Mouse (Mus musculus): ENCODE measurements around the gene Shtn1. TPM values are rescaled to one million over a fixed set of nuclear protein-coding genes. Genes with fewer than 3 reads are reported as not detected.

The Shtn1 gene
- total RNA-seq, 4 experiments from 2014 or later: 2.1 to 3.4 (median 2.6) TPM

DNA sequence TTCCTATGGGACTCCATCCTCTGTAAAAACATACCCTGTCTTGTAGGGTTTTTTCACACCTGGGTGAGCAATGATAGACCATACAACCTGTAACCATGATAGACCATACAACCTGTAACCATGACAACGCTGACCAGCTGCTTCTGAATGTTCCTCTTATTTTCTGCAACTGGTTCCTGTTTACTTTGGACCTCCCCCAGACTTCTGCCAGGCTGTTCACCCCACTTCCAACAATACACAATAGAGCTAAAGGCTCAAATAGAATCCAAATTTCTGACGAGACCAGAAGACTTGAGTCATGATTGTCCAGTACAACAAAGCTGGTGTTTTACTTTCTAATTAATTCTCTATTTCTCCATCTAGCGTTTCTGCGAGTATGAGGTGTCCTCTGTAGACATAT lies 23.8 kb downstream of the Shtn1 start:
- DNase-seq (ENCODE audit: low spot score): no peak

DNA sequence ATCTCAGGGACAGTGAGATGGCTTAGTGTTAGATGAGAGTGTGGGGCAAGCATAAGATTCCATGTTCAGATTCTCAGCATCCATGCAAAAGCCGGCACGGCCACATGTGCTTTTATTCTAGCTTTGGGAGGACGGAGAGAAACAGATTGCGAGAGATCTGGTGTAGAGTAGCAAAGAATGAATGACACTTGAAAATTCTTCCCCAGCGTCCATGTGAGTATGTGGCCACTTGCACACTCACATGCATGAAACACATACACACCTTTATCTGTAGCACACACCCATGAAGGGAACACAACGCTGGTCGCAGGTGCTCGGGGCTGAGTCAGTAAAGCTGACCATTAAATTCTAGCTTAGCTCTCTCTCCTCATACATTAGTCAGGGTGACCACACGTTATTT lies 24.3 kb downstream of the Shtn1 start:
- DNase-seq (ENCODE audit: low spot score): no peak

DNA sequence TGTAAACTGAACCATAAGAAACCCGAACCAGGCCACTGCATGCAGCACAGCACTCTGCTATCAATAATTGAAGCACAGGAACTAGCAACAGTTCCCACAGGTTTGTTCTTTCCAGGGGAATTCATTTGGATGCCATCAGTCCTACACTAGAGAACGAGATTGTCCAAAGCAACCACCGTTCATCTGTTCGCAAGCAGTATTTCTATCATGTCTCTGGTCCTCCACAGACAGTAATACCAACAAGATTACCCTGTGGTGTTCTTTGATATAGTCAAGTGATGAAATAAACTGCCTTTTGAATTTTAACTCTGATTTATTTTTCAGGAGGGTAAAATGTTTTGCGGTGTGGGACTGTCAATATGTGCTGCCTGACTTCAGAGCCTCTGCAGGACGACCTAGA lies 27.0 kb downstream of the Shtn1 start:
- DNase-seq (ENCODE audit: low spot score): no peak

DNA sequence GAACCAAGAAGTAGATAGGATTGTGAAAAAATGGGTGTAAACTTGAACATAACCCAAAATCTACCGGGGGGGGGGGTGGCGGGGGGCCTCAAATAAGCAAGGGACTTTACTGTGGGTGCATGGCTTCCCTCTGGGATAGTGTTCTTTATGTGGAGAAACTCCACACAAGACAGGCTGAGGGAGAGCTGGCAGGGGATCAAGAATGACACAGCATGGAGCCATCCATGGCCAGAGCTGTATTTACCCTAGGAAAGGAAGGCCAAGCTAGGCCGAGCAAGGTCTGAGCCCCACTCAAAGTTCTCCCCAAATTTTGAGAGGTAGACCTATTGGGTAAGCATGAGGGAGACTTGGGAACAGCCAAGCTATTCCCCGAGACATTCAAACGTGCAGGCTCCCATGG lies 28.4 kb downstream of the Shtn1 start:
- DNase-seq (ENCODE audit: low spot score): no peak

DNA sequence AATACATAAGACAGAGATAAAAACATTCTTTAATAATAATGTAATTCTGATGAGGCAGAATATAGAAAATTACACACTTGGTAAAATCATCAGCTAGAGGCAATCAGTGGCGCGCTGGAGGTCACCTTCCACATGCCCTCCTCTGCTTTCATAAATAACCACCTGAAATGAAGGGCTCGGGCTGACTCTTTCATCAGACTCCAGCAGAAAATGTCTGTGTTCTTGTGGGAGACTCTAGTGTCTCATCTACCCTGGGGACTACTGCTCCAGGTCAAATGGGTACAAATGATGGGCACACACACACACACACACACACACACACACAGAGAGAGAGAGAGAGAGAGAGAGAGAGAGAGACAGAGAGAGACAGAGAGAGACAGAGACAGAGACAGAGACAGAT lies 34.8 kb downstream of the Shtn1 start:
- no peak for DNase-seq (ENCODE audit: low spot score)

DNA sequence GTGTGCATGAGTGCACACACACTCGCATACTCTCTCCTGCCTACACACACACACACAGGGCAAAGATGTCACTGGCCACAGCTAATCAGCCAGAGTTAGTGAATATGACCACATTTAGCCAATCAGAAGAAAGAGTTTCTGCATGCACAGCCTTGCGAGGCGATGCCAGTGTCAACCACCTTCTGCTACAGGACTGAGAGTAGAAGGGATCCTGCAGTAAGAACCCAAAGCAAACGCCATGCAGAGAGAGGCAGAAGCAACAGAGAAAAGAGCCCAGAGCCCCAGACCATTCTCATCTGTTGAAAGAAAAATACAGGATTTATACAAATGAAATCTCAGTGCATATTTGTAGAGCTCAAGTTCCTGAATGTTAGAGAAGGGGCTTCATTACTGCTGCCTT lies 37.1 kb downstream of the Shtn1 start:
- no peak for DNase-seq (ENCODE audit: low spot score)

DNA sequence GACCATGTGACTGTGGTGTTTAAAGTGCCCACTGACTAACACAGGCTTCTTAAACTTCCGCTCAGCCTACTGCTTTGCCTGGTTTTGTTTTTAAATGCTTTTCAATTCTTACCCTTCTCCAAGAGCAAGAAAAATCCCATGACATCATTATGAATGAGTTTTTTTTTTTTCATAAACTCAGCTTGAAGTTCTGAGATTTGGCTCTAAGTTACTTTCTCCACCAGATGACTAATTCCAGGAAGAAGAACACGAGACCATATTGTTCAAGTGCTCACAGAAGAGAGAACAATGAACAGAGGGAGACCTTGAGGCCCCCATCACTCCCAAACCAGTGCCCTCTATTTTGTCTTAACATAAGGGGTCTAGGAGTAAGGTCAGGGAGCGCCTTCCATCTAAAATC lies 39.1 kb downstream of the Shtn1 start:
- no peak for DNase-seq (ENCODE audit: low spot score)

DNA sequence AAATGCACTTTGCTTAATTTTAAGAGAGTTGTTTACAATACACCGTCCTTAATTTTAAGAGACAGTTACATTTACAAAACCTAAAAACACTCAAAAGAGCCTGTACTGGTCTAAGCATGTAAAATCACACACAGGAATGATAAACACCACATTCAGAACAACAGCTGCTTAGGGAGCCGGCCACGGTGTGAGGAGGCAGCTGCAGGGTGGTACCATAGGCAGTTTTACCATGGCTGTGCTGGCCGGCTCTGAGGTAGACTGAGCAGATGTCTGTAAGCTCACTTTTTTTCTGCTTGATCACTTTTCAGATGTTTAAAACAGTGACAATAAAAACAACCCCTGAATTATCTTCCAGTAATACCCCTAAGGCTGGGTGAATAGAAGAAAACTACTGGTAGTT lies 42.7 kb downstream of the Shtn1 start:
- no peak for DNase-seq (ENCODE audit: low spot score)

DNA sequence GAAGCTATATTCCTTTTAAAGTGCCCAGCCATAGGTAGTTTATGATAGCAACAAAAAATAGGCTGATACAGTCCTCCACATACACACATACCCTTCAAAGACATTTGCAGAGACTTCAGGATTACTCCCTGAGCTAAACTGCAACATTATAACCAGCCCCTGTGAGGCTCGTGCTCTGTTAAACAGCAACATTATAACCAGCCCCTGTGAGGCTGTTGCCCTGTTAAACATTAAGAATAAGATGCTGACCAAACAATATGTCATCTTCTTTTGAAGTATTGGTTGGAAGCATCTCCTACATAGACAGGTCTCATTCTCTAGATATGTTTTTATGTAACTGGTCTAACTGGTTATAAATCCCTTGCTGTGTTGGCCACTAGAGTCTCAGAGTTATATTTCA lies 45.7 kb downstream of the Shtn1 start:
- DNase-seq (ENCODE audit: low spot score): no peak

DNA sequence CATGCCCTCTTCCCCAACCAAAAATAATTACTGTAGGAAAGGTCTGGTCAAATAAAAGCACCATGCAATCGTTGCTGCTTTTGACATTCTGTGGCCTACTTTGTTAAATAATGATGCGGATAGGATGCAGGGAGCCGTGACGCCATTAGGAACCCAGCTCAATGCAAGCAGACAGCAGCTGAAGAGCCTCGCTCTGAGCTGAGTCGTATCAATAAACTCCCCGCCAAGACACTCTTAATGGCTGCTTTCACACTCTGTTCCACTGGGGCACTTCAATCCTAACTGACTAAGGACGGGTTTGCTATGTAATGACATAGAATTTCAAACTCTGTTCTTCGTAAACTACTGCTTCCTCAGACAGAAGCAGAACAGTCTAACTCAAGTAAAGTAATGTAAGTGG lies 46.9 kb downstream of the Shtn1 start:
- no peak for DNase-seq (ENCODE audit: low spot score)

DNA sequence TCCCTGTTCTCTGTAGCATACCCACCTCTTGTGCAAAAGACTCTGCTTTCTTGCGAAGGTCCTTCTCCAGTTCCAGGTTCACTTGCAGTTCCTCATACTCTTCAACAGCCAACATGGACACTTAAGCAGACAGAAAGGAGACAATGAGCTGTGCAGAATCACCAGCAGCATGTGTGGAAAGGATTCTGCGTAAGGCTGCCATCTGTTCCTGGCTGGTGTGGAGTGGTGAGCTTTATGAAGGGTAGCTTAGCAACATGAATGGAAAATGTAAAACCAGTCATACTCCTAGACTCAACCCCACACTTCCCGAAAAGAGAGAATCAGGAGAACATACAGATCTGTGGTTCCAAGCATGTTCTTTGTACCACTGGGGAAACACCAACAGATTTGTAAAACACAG lies 47.8 kb downstream of the Shtn1 start:
- no peak for DNase-seq (ENCODE audit: low spot score)

DNA sequence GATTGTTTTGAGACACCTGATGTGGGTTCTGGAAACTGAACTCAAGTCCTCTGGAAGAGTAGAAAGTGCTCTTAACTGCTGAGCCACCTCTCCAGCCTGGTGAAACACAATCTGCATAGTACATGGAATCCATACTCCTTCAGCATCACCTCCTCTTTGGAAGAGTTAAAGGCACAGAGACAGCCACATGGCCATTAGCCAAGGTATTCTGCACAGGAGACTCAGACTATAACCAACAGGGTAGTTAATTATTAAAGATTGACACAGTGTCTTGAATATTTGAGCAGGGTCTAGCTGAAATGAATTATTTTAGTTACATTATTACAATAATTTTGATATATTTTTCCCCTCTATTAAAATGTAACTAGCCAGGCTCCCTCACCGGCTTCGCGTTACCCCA lies 52.0 kb downstream of the Shtn1 start:
- no peak for DNase-seq (ENCODE audit: low spot score)

DNA sequence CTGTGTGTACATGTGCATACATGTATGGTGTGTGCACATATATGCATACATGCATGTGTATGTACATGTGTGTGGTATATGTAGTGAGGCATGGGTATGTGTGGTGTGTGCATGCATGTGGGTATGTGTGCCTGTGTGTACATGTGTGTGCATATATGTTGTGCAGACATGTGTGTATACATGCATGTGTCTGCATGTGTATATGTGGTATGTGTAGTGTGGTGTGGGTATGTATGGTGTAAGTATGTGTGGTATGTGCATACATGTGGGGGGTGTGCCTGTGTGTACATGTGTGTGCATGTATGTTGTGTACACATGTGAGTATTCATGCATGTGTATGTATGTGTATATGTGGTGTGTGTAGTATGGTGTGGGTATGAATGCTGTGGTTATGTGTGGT lies 54.3 kb downstream of the Shtn1 start:
- no peak for DNase-seq (ENCODE audit: low spot score)

DNA sequence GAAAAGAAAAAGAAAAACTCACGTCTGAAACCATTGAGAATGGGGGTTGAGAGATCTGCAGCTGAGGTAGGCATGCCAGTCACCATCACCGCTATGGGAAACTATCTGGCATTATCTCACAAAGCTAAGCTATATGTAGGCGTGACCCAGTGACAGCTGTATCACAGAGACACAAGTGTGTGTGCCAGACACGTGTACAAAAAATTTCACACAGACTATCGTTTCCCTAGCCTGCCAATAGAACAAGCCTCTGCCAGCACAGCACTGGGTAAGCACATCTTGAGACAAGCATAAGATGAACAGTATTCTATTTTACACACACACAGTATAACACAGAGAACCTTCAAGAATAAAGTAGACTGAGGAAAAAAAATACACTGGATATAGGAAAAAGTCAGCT lies 65.1 kb downstream of the Shtn1 start:
- no peak for DNase-seq (ENCODE audit: low spot score)

DNA sequence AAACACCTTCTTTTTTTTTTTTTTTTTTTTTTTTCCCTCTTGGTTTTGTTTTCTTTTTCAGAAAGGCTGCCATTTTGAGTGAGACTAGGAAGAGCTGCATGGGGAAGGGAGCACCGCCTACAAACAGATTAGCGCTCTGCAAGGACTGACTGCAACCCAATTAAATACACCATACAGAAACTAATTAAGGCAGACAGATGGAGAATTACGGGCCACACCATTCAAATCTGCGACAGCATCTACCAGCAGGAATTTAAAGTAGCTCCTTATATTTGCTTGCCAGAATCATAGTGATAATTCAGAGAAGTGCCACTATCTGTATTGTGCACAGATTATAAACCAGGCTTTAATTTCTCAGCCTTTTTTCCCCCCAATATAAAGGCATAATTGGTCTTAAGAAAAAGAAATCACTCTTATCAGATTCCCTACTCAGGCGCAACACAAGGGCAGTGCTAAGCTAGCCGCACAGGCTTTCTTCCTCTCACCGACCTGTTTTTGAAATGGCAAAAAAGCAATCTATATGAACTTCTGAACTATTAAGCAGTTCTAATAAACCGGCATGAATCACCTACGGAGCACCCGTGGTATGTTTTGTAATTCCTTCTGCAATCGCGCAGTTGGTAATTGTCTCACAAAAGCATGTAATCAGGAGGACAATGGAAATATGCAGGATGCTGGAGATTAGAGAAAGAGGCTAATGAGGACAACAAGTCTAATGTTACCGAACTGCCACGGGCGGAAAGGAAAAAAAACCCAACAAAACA lies 69.1 kb downstream of the Shtn1 start:
- no peak for DNase-seq (ENCODE audit: low spot score)

DNA sequence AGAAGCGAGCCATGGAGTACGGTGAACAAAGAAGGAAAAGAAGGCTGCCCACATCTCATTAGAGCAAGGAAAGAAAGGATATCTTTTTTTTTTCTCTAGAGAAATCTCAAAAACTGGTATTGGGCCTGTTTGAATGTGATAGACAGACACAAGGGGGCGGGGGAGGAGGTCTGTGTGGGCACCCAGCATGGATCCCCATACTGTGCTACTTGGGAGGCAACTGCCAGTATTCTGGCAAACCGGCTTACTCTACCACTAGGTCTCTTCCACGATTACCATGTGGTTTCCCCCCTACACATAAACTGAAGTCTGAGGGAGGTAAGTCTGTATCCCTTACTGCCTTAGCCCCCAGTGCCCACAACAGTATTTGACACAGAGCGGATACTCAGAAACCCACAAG lies 73.1 kb downstream of the Shtn1 start:
- no peak for DNase-seq (ENCODE audit: low spot score)

DNA sequence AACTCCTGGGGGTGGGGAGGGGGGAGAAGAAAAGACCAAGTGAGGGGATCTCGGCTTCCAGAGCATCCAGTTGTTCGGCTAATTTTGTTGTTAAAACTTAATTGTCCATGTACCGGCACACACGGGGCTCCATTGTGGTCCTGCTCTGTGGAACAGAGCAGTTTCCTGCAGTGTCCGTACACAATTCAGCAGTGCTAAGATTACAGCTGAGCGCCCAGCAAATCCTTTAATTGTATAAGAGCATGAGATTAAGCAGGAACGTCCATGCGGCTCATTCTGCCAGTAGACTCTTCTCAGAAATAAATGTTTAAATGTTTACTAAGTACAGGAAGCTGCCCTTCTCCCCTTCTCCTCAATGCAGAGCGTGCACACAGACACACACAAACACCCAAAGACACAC lies 94.3 kb downstream of the Shtn1 start:
- DNase-seq (ENCODE audit: low spot score): no peak

DNA sequence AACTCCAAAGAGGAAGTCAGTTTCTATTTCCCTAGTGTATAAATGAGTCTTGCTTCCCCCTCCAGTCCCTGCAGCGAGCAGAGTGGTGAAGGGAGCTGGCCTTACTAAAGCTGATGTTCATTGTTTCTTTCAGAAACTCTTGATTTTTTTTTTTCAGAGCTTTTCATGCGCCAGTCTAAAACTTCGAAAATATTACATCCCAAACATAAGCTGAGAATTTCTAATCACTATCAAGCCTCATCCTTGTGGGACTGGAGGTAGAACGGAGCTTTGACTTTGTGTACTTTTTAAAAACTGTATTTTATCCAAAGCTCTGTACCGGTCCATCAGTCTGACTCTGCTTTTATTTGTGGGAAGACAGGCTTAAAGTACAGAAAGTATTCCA lies 95.9 kb downstream of the Shtn1 start:
- DNase-seq (ENCODE audit: low spot score): no peak

DNA sequence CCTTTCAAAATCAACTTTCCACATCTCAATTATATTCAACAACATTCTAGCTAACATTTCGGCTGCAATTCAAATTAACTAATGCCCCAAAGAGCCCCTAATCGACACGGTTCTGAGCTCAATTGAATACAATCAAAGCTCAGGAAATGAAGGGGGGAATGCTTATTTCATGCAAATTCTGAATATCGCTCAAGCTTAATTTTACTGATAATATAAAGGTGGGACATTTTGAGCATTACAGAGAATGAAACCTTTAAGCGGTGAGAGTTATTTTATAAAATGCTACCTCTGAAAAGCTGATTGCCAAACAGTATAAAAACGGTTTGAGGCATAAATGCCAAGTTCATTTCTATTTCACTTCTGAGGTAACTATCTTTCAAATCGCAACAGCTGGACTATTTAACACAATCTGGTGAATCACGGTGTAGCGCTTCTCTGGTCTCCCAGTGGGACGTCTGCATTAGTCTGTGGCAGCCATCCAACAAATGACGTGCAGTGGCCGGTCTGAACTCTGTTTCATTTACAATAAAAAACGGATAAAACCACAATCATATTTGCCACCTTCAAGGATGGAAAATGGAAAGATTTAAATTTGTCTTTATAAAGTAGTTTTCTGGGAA lies 96.4 kb downstream of the Shtn1 start:
- DNase-seq (ENCODE audit: low spot score): peak; percentile 41

DNA sequence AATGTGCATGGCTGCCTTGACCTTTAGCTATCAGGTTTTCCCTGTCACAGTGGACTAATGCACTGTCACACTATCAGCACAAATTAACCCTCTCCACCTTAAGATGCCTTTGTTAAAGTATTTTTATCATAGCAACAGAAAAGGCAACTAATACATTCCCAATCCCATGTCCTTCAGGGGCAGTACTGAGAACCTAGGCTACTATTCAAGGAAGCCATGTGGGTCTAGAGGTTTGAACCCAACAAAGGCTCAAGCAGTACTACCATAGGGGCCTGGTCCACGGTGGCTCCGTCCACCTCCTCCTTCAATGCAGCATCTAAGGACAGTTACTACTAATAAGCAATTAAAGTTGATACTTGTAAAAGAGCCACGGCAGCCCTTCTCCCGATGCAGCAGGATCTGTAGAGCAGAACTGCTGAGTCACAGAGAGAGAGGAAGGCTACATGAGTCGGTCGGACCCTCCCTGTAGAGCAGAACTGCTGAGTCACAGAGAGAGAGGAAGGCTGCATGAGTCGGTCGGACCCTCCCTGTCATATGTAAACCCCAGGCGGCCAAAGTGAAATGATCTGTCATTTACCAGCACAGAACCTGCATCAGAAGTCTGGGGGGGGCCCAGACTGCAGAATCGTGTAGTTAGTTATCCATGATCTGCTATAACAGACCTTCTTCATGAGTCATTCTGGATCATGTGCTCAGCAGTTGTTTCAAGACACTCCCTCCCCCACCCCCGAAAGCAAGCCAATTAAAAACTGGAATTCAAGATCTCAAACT lies 97.3 kb downstream of the Shtn1 start:
- DNase-seq (ENCODE audit: low spot score): peak; percentile 9

DNA sequence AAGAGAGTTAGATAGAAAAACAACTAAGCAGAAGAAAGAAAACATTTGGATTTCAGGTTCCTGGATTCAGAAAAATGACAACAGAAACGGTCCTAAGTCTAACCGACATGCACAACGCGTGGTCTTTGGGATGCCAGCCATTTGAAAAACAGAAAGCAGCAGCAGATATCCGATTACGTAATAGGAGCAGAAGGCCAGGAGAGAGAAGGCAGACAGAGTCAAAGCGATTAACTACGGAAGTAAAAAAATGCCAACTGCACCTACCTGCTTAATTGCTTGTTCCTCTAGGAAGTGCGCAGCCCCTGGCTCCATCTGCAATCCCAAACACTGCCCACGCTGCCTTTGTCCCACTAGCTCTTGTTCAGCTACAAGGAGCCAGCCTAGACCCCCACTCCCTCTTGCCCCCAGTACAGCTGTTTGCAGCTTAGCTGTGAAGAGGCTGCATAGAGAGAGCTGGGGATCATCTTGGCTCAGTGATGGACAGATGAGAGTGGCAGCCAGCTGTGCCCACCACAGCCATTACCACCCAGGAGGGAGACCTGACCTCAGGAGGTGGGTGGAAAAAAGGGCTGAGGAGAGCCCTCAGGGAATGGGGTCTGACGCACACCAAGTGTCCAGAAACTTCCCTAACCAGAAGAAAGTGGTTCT lies 100.6 kb downstream of the Shtn1 start:
- DNase-seq (ENCODE audit: low spot score): no peak

DNA sequence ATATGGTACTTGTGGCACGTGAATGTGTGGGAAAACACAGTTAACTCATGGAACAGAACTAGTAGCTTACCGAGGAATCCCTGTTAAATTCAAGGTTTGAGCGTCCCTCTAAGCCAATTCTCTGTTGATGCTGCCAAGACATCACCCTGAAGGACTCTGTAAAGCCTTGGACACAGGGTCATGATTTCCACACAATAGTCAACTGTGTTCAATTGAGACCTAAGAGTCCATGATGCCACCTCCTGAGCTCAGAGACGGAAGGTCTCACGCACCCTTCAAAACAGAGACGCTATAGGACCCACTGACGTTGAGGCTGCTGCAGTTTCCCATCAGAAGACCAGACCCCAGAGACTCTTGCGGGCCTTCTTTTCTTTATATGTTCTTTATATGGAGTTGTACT lies 101.8 kb downstream of the Shtn1 start:
- no peak for DNase-seq (ENCODE audit: low spot score)

DNA sequence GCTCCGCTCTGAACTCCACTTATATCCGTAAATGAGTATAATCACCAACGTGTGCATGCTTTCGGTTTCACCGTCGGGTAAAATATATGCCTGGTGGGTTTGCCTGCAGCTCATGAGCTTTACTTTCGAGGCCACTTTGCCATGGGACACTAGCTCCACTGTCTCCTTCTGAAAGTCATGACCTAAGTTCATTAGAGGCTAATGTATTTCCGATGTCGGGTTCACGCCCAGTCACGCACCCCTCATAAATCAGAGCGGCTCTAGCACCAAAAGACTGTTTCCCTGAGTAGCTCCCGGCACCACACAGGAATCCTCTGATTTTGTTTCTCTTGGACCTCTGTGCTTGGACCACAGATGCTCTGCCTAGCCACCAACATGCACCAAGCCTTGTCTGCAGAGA lies 105.1 kb downstream of the Shtn1 start:
- DNase-seq (ENCODE audit: low spot score): no peak
